Mouse (Mus musculus): Measurements from ENCODE around the gene Spaca1. TPM values are rescaled to one million over a fixed set of nuclear protein-coding genes. Genes with fewer than 3 reads are reported as not detected.

The Spaca1 gene
- 0.97 TPM for polyA plus RNA-seq (2014; fragmentation: Illumina TruSeq; extraction: RNeasy Lipid Tissue Mini Kit (QIAGEN cat#74804); ENCODE audit: low read depth, low replicate concordance)

GRCm38 (mm10) chr4:34049571-34050255, at the start of gene Spaca1:
TSS of gene Spaca1 (minus strand) at chr4:34050191.

Other genes with a start within 250 kb of the Spaca1 start
- 0.24 TPM for gene Cnr1, start 125.6 kb downstream of the Spaca1 start, polyA plus RNA-seq (2014; fragmentation: Illumina TruSeq; extraction: RNeasy Lipid Tissue Mini Kit (QIAGEN cat#74804); ENCODE audit: low read depth, low replicate concordance)